Mouse (Mus musculus) neural tube, embryonic 13.5 days (tissue): ENCODE measurements around the gene Eif2b2. TPM values are rescaled to one million over a fixed set of nuclear protein-coding genes. Genes with fewer than 3 reads are reported as not detected.
A peak's percentile ranks its signal among the peaks of the same experiment; 100 is the strongest.

Experiments used
- ATAC-seq: fragments of 200-750 bp; cut with Nextera tagmentation; 2 replicates; pipeline ENCODE4 v1.8.0; 2017; ENCODE audit warnings: low read depth, mild to moderate bottlenecking, moderate TSS enrichment, moderate library complexity
- H3K27ac ChIP-seq: fragments of 300-500 bp; sonication (generic); replicated peaks from 2 replicates; pipeline ENCODE4 v1.5.1; 2015; ENCODE audit warnings: moderate library complexity, mild to moderate bottlenecking, inconsistent platforms
- H3K27me3 ChIP-seq: fragments of 300-500 bp; sonication (generic); 2 replicates; pipeline ENCODE4 v1.6.1; 2015; ENCODE audit warnings: mild to moderate bottlenecking, inconsistent platforms
- H3K36me3 ChIP-seq: fragments of 300-500 bp; sonication (generic); 2 replicates; pipeline ENCODE4 v1.6.1; 2015; ENCODE audit warnings: mild to moderate bottlenecking, inconsistent platforms
- H3K4me1 ChIP-seq: fragments of 300-500 bp; sonication (generic); replicated peaks from 2 replicates; pipeline ENCODE4 v1.6.1; 2015; ENCODE audit warnings: inconsistent platforms
- H3K4me2 ChIP-seq: fragments of 300-500 bp; sonication (generic); 2 replicates; pipeline ENCODE4 v1.6.1; 2015; ENCODE audit warnings: inconsistent platforms, mild to moderate bottlenecking, moderate library complexity
- H3K4me3 ChIP-seq: fragments of 300-500 bp; sonication (generic); 2 replicates; pipeline ENCODE4 v1.5.1; 2015; ENCODE audit warnings: mild to moderate bottlenecking, inconsistent platforms
- H3K9ac ChIP-seq: fragments of 300-500 bp; sonication (generic); 2 replicates; pipeline ENCODE4 v1.6.1; 2015; ENCODE audit warnings: moderate library complexity, mild to moderate bottlenecking, inconsistent platforms
- H3K9me3 ChIP-seq: fragments of 300-500 bp; sonication (generic); 2 replicates; pipeline ENCODE4 v1.6.1; 2016; ENCODE audit warnings: inconsistent platforms
- WGBS: fragments of 180-500 bp; shearing (Covaris S2); methylation state at CpG from one replicate; pipeline ENCODE4 v1.1.7; 2015; 5-methylcytosine and 5-hydroxymethylcytosine counted together
- polyA plus RNA-seq: library from polyadenylated mRNA; unstranded; fragments of >200 nt; fragmentation: Nextera tagmentation; extraction: Ambion mirVana; gene quantifications from 2 replicates; pipeline ENCODE4 v1.2.1, GENCODE M21; 2015

The Eif2b2 gene
- polyA plus RNA-seq, 1 experiment from 2014 or later = 85.5 TPM

GRCm38 (mm10) chr12:85181475-85182344, 37.6 kb upstream of the Eif2b2 start:
- 14% methylated on average over 17 of the region's 17 CpGs for WGBS
- Histone ChIP-seq H3K4me3 (no peak overlapping the region), H3K27ac (no peak overlapping the region), H3K4me2 (peak overlapping the region; percentile 34), H3K9me3 (no peaks in the 10 kb centered on the region), H3K9ac (no peak overlapping the region; the same call in 1 of the 2 replicates), H3K27me3 (peaks cover 24% of the 10 kb centered on the region), H3K4me1 (peaks cover 31% of the 10 kb centered on the region), H3K36me3 (no peaks in the 10 kb centered on the region)
- peak; percentile 25; the same call in 1 of the 2 replicates for ATAC-seq

- Histone ChIP-seq H3K27me3 (peaks cover 24% of the 10 kb centered on the region), H3K36me3 (no peaks in the 10 kb centered on the region), H3K4me1 (peaks cover 25% of the 10 kb centered on the region), H3K27ac (no peak overlapping the region), H3K4me3 (no peak overlapping the region), H3K4me2 (peak overlapping the region; percentile 34), H3K9ac (no peak overlapping the region; the same call in none of the 2 replicates), H3K9me3 (no peaks in the 10 kb centered on the region)
- ATAC-seq = peak; percentile 55; the same call in 1 of the 2 replicates
- WGBS = 4% methylated on average over 8 of the region's 8 CpGs
Measured at GRCm38 (mm10) chr12:85182345-85182643, 37.0 kb upstream of the Eif2b2 start.

GRCm38 (mm10) chr12:85182898-85183297, 36.4 kb upstream of the Eif2b2 start:
- 70% methylated on average over 5 of the region's 5 CpGs for WGBS
- no peak for ATAC-seq
- Histone ChIP-seq H3K4me3 (no peak overlapping the region), H3K4me1 (peaks cover 20% of the 10 kb centered on the region), H3K27ac (no peak overlapping the region), H3K36me3 (no peaks in the 10 kb centered on the region), H3K27me3 (peaks cover 18% of the 10 kb centered on the region; the same call in 1 of the 2 replicates), H3K4me2 (no peak overlapping the region), H3K9me3 (no peaks in the 10 kb centered on the region), H3K9ac (no peak overlapping the region)

- Histone ChIP-seq H3K27ac (no peak overlapping the region), H3K4me1 (peaks cover 20% of the 10 kb centered on the region), H3K36me3 (no peaks in the 10 kb centered on the region), H3K9ac (no peak overlapping the region), H3K4me3 (no peak overlapping the region), H3K4me2 (no peak overlapping the region), H3K27me3 (peaks cover 10% of the 10 kb centered on the region; the same call in 1 of the 2 replicates), H3K9me3 (no peaks in the 10 kb centered on the region)
- ATAC-seq = no peak
- WGBS = 76% methylated on average over 5 of the region's 5 CpGs
Measured at GRCm38 (mm10) chr12:85184118-85184517, 35.2 kb upstream of the Eif2b2 start.

GRCm38 (mm10) chr12:85185810-85186209, 33.5 kb upstream of the Eif2b2 start:
- Histone ChIP-seq H3K36me3 (no peaks in the 10 kb centered on the region), H3K4me2 (no peak overlapping the region), H3K4me1 (peaks cover 20% of the 10 kb centered on the region), H3K9ac (no peak overlapping the region), H3K27ac (no peak overlapping the region), H3K27me3 (peaks cover under 1% of the 10 kb centered on the region; the same call in 1 of the 2 replicates), H3K9me3 (no peaks in the 10 kb centered on the region), H3K4me3 (no peak overlapping the region)
- WGBS = 67% methylated on average over 8 of the region's 8 CpGs
- ATAC-seq = no peak

GRCm38 (mm10) chr12:85186361-85186760, 32.9 kb upstream of the Eif2b2 start:
- no peaks in the 10 kb centered on the region for H3K27me3 ChIP-seq
- WGBS = 80% methylated on average over 7 of the region's 7 CpGs
- no peak overlapping the region for H3K4me2 ChIP-seq
- no peak overlapping the region for H3K27ac ChIP-seq
- H3K4me3 ChIP-seq = no peak overlapping the region
- H3K9me3 ChIP-seq = no peaks in the 10 kb centered on the region
- H3K4me1 ChIP-seq = peaks cover 18% of the 10 kb centered on the region
- H3K36me3 ChIP-seq = no peaks in the 10 kb centered on the region
- ATAC-seq = no peak
- H3K9ac ChIP-seq = no peak overlapping the region

GRCm38 (mm10) chr12:85190290-85190689, 29.0 kb upstream of the Eif2b2 start:
- 78% methylated on average over 7 of the region's 7 CpGs for WGBS
- Histone ChIP-seq H3K4me1 (peaks cover 26% of the 10 kb centered on the region), H3K4me2 (no peak overlapping the region), H3K27ac (no peak overlapping the region), H3K4me3 (no peak overlapping the region), H3K9me3 (no peaks in the 10 kb centered on the region), H3K36me3 (no peaks in the 10 kb centered on the region), H3K9ac (no peak overlapping the region), H3K27me3 (no peaks in the 10 kb centered on the region)
- ATAC-seq = no peak

GRCm38 (mm10) chr12:85192461-85193108, 26.7 kb upstream of the Eif2b2 start:
- WGBS = 26% methylated on average over 19 of the region's 19 CpGs
- Histone ChIP-seq H3K4me3 (no peak overlapping the region), H3K27ac (no peak overlapping the region), H3K27me3 (no peaks in the 10 kb centered on the region), H3K4me2 (no peak overlapping the region), H3K36me3 (no peaks in the 10 kb centered on the region), H3K9ac (no peak overlapping the region), H3K9me3 (no peaks in the 10 kb centered on the region), H3K4me1 (peaks cover 28% of the 10 kb centered on the region)
- no peak for ATAC-seq

GRCm38 (mm10) chr12:85193146-85193545, 26.1 kb upstream of the Eif2b2 start:
- H3K9ac ChIP-seq = no peak overlapping the region
- no peak overlapping the region for H3K27ac ChIP-seq
- no peak for ATAC-seq
- WGBS = 78% methylated on average over 10 of the region's 10 CpGs
- H3K9me3 ChIP-seq = no peaks in the 10 kb centered on the region
- H3K27me3 ChIP-seq = no peaks in the 10 kb centered on the region
- H3K36me3 ChIP-seq = no peaks in the 10 kb centered on the region
- peaks cover 31% of the 10 kb centered on the region for H3K4me1 ChIP-seq
- H3K4me3 ChIP-seq = no peak overlapping the region
- no peak overlapping the region for H3K4me2 ChIP-seq

- peak overlapping the region; percentile 38; the same call in 1 of the 2 replicates for H3K27ac ChIP-seq
- H3K9me3 ChIP-seq = no peaks in the 10 kb centered on the region
- H3K4me2 ChIP-seq = no peak overlapping the region
- ATAC-seq = 0 out of 2 replicates have a peak, but pooled peaks have one; percentile 16
- 82% methylated on average over 11 of the region's 11 CpGs for WGBS
- no peak overlapping the region for H3K9ac ChIP-seq
- peaks cover 31% of the 10 kb centered on the region for H3K4me1 ChIP-seq
- H3K36me3 ChIP-seq = no peaks in the 10 kb centered on the region
- no peak overlapping the region for H3K4me3 ChIP-seq
- no peaks in the 10 kb centered on the region for H3K27me3 ChIP-seq
Measured at GRCm38 (mm10) chr12:85193923-85194622, 25.2 kb upstream of the Eif2b2 start.

GRCm38 (mm10) chr12:85194623-85195018, 24.7 kb upstream of the Eif2b2 start:
- no peak overlapping the region for H3K4me2 ChIP-seq
- H3K27ac ChIP-seq = peak overlapping the region; percentile 38; the same call in 1 of the 2 replicates
- no peak overlapping the region for H3K9ac ChIP-seq
- 48% methylated on average over 4 of the region's 4 CpGs for WGBS
- H3K9me3 ChIP-seq = no peaks in the 10 kb centered on the region
- H3K36me3 ChIP-seq = no peaks in the 10 kb centered on the region
- H3K27me3 ChIP-seq = no peaks in the 10 kb centered on the region
- peaks cover 31% of the 10 kb centered on the region for H3K4me1 ChIP-seq
- H3K4me3 ChIP-seq = no peak overlapping the region
- ATAC-seq = 0 out of 2 replicates have a peak, but pooled peaks have one; percentile 25

GRCm38 (mm10) chr12:85195086-85195485, 24.2 kb upstream of the Eif2b2 start:
- no peak overlapping the region for H3K4me3 ChIP-seq
- no peak for ATAC-seq
- H3K9me3 ChIP-seq = no peaks in the 10 kb centered on the region
- WGBS = 77% methylated on average over 5 of the region's 5 CpGs
- no peaks in the 10 kb centered on the region for H3K36me3 ChIP-seq
- no peak overlapping the region for H3K9ac ChIP-seq
- H3K27ac ChIP-seq = no peak overlapping the region
- H3K4me1 ChIP-seq = peaks cover 31% of the 10 kb centered on the region
- no peak overlapping the region for H3K4me2 ChIP-seq
- no peaks in the 10 kb centered on the region for H3K27me3 ChIP-seq
